Mouse (Mus musculus) hindbrain, embryonic 14.5 days (tissue): ENCODE data around the gene Tnfaip8l1. TPM values are rescaled to one million over a fixed set of nuclear protein-coding genes. Genes with fewer than 3 reads are reported as not detected.

Source experiments
- ATAC-seq: fragments of 200-750 bp; cut with Nextera tagmentation; 2 replicates; pipeline ENCODE4 v1.8.0; 2017; ENCODE audit warnings: moderate number of reproducible peaks, mild to moderate bottlenecking, moderate TSS enrichment, moderate library complexity; ENCODE audit not compliant: low FRiP score
- DNase-seq: peaks from one replicate; pipeline ENCODE4 v3.0.0-alpha.2; 2015; ENCODE audit warnings: low spot score
- H3K27ac ChIP-seq: fragments of 300-500 bp; sonication (generic); 2 replicates; pipeline ENCODE4 v1.5.1; 2014; ENCODE audit warnings: mild to moderate bottlenecking, moderate library complexity
- H3K27me3 ChIP-seq: fragments of 300-500 bp; sonication (generic); 2 replicates; pipeline ENCODE4 v1.6.1; 2014; ENCODE audit warnings: mild to moderate bottlenecking, low read length, mixed read lengths; ENCODE audit not compliant: control insufficient read depth, insufficient read depth
- H3K36me3 ChIP-seq: fragments of 300-500 bp; sonication (generic); replicated peaks from 2 replicates; pipeline ENCODE4 v1.6.1; 2014; ENCODE audit not compliant: control insufficient read depth, insufficient read depth
- H3K4me1 ChIP-seq: fragments of 300-500 bp; sonication (generic); replicated peaks from 2 replicates; pipeline ENCODE4 v1.6.1; 2014; ENCODE audit warnings: antibody characterized with exemption, low read length, mixed read lengths; ENCODE audit not compliant: control insufficient read depth, insufficient read depth
- H3K4me2 ChIP-seq: fragments of 300-500 bp; sonication (generic); replicated peaks from 2 replicates; pipeline ENCODE4 v1.6.1; 2014; ENCODE audit warnings: mild to moderate bottlenecking, moderate library complexity
- H3K4me3 ChIP-seq: fragments of 300-500 bp; sonication (generic); replicated peaks from 2 replicates; pipeline ENCODE4 v1.5.1; 2014; ENCODE audit warnings: mild to moderate bottlenecking, low read length
- H3K9ac ChIP-seq: fragments of 300-500 bp; sonication (generic); 2 replicates; pipeline ENCODE4 v1.6.1; 2014
- H3K9me3 ChIP-seq: fragments of 300-500 bp; sonication (generic); 2 replicates; pipeline ENCODE4 v1.6.1; 2016; ENCODE audit warnings: low read length; ENCODE audit not compliant: control insufficient read depth
- WGBS: fragments of 180-500 bp; shearing (Covaris S2); extraction: QIAGEN DNeasy Blood & Tissue Kit; methylation state at CpG from one replicate; pipeline ENCODE4 v1.1.7; 2014; 5-methylcytosine and 5-hydroxymethylcytosine counted together
- polyA plus RNA-seq: library from polyadenylated mRNA; unstranded; fragments of >200 nt; fragmentation: Nextera tagmentation; extraction: Ambion mirVana; gene quantifications from 2 replicates; pipeline ENCODE4 v1.2.1, GENCODE M21; 2014

Tnfaip8l1 gene
- polyA plus RNA-seq, 1 experiment from 2014 or later: 8.4 TPM

GRCm38 (mm10) chr17:56165671-56166070 lies 3.4 kb downstream of the Tnfaip8l1 start:
- peak overlapping the region; percentile 57; the same call in 1 of the 2 replicates for H3K27ac ChIP-seq
- no peak for DNase-seq
- no peak for ATAC-seq
- no peak overlapping the region for H3K9ac ChIP-seq
- H3K4me2 ChIP-seq: 0 out of 2 replicates have a peak overlapping the region, but pooled peaks have one; percentile 10
- no peak overlapping the region for H3K4me3 ChIP-seq
- H3K4me1 ChIP-seq: peaks cover 16% of the 10 kb centered on the region
- no peaks in the 10 kb centered on the region for H3K36me3 ChIP-seq
- WGBS: 26% methylated on average over 11 of the region's 11 CpGs
- H3K27me3 ChIP-seq: no peaks in the 10 kb centered on the region
- H3K9me3 ChIP-seq: no peaks in the 10 kb centered on the region

- DNase-seq (no peak), ATAC-seq (no peak)
- H3K36me3 ChIP-seq: 0 out of 2 replicates have a peak, but pooled peaks cover 6% of the 10 kb centered on the region
- H3K27me3 ChIP-seq: no peaks in the 10 kb centered on the region
- H3K9ac ChIP-seq: no peak overlapping the region
- no peak overlapping the region; the same call in 1 of the 2 replicates for H3K27ac ChIP-seq
- no peaks in the 10 kb centered on the region for H3K9me3 ChIP-seq
- H3K4me3 ChIP-seq: no peak overlapping the region
- no peak overlapping the region for H3K4me2 ChIP-seq
- H3K4me1 ChIP-seq: peaks cover 6% of the 10 kb centered on the region; the same call in 1 of the 2 replicates
- WGBS: 69% methylated on average over 6 of the region's 6 CpGs
These were observed 7.6 kb downstream of the Tnfaip8l1 start for GRCm38 (mm10) chr17:56169830-56170229.

- ATAC-seq (peak; percentile 25; the same call in 1 of the 2 replicates), DNase-seq (no peak)
- no peak overlapping the region for H3K4me3 ChIP-seq
- 26% methylated on average over 10 of the region's 10 CpGs for WGBS
- H3K4me1 ChIP-seq: peaks cover 3% of the 10 kb centered on the region; the same call in 1 of the 2 replicates
- peaks cover 13% of the 10 kb centered on the region for H3K36me3 ChIP-seq
- no peak overlapping the region for H3K4me2 ChIP-seq
- H3K27ac ChIP-seq: peak overlapping the region; percentile 40
- no peaks in the 10 kb centered on the region for H3K9me3 ChIP-seq
- H3K9ac ChIP-seq: 0 out of 2 replicates have a peak overlapping the region, but pooled peaks have one; percentile 20
- H3K27me3 ChIP-seq: no peaks in the 10 kb centered on the region
These were observed 8.4 kb downstream of the Tnfaip8l1 start for GRCm38 (mm10) chr17:56170636-56171035.

GRCm38 (mm10) chr17:56171456-56171855 lies 9.2 kb downstream of the Tnfaip8l1 start:
- Histone ChIP-seq H3K27me3 (no peaks in the 10 kb centered on the region), H3K36me3 (peaks cover 21% of the 10 kb centered on the region), H3K9me3 (no peaks in the 10 kb centered on the region), H3K9ac (no peak overlapping the region), H3K27ac (no peak overlapping the region), H3K4me2 (no peak overlapping the region), H3K4me1 (no peaks in the 10 kb centered on the region), H3K4me3 (no peak overlapping the region)
- WGBS: 69% methylated on average over 9 of the region's 9 CpGs
- ATAC-seq (no peak), DNase-seq (no peak)

- Histone ChIP-seq H3K4me1 (no peaks in the 10 kb centered on the region), H3K27ac (no peak overlapping the region), H3K4me2 (no peak overlapping the region), H3K4me3 (no peak overlapping the region), H3K27me3 (no peaks in the 10 kb centered on the region), H3K9ac (no peak overlapping the region), H3K36me3 (peaks cover 25% of the 10 kb centered on the region), H3K9me3 (no peaks in the 10 kb centered on the region)
- 92% methylated on average over 17 of the region's 17 CpGs for WGBS
- no peak for DNase-seq
- ATAC-seq: no peak
These were observed 9.6 kb downstream of the Tnfaip8l1 start for GRCm38 (mm10) chr17:56171881-56172280.

DNA sequence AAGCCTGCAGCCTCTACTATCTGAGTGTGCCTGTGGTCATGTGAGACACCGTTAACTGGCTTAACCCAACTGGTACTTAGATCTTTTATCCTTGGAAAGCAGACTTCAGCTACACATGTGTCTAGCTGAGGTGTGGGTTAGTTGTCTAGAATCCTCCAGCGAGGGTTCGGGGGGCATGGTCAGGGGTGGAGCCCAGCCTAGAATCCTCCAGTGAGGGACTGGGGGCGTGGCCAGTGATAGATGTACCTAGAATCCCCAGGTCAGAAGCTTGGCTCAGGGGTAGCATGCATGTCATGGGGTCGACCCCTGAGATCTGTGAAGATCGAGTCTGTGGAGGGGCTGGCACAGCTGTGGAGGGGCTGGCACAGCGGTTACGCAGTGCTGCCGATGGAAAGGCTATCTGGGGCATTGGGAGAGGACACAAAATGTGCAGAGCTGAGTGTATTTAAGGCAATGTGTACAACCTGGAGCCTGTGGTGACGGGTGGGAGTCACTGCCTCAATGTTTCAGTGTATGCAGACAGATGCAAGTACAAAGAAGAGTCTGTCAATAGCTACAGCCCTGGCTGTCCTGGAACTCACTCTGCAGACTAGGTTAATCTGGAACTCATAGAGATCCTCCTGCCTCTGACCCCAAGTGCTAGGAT lies 11.2 kb downstream of the Tnfaip8l1 start:
- H3K9me3 ChIP-seq: no peaks in the 10 kb centered on the region
- no peak overlapping the region for H3K27ac ChIP-seq
- no peak overlapping the region for H3K4me3 ChIP-seq
- ATAC-seq (no peak), DNase-seq (no peak)
- H3K36me3 ChIP-seq: peaks cover 40% of the 10 kb centered on the region
- 63% methylated on average over 10 of the region's 10 CpGs for WGBS
- H3K27me3 ChIP-seq: no peaks in the 10 kb centered on the region
- no peak overlapping the region for H3K9ac ChIP-seq
- no peaks in the 10 kb centered on the region for H3K4me1 ChIP-seq
- H3K4me2 ChIP-seq: no peak overlapping the region

GRCm38 (mm10) chr17:56175416-56175815 lies 13.1 kb downstream of the Tnfaip8l1 start:
- Histone ChIP-seq H3K27me3 (no peaks in the 10 kb centered on the region), H3K9ac (no peak overlapping the region), H3K36me3 (peaks cover 53% of the 10 kb centered on the region), H3K9me3 (no peaks in the 10 kb centered on the region), H3K4me2 (no peak overlapping the region), H3K4me3 (no peak overlapping the region), H3K27ac (no peak overlapping the region), H3K4me1 (no peaks in the 10 kb centered on the region)
- DNase-seq (no peak), ATAC-seq (no peak)
- 100% methylated on average over 3 of the region's 3 CpGs for WGBS

DNA sequence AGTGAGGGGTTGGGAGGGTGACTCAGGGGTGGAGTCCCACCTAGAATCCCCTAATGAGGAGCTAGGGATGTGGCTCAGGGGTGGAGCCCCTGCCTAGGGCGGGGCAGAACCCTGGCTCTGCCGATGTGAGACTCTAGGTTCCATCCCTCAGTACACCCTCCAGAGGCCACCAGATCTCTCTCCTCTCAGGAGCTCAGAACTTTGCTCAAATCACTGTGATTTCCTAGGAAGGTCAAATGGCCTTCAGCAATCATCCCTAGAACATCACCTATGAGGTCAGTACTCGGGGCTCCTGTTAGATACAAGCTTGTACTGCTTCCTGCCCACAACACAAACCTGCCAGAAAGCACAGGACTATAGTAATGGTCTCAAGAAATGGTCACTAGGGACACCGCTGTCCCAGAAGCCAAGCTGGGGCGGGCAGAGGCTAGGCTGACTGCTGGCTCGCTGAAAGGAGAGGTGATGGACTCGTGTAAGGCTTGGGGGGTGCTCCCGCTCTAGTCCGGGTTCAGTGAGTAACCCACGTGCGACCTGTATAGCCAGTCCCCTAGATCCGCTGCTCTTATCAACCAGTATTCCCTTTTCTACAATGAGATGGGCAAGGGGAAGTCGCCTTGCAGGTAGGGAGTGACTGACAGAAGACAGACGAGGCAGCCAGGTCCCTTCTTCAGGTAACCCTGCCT lies 20.8 kb downstream of the Tnfaip8l1 start:
- DNase-seq (no peak), ATAC-seq (peak; percentile 7)
- no peaks in the 10 kb centered on the region for H3K27me3 ChIP-seq
- peaks cover 7% of the 10 kb centered on the region for H3K4me1 ChIP-seq
- peak overlapping the region; percentile 15; the same call in 1 of the 2 replicates for H3K27ac ChIP-seq
- peak overlapping the region; percentile 67 for H3K9ac ChIP-seq
- peaks cover 55% of the 10 kb centered on the region for H3K36me3 ChIP-seq
- WGBS: 1% methylated on average over 14 of the region's 14 CpGs
- peak overlapping the region; percentile 96 for H3K4me2 ChIP-seq
- H3K4me3 ChIP-seq: peak overlapping the region; percentile 57
- H3K9me3 ChIP-seq: no peaks in the 10 kb centered on the region

GRCm38 (mm10) chr17:56183658-56184103 lies 21.4 kb downstream of the Tnfaip8l1 start, which contains the start of gene Mydgf:
Gene Mydgf, minus strand, starts transcription at chr17:56183920.
- Histone ChIP-seq H3K4me3 (peak within 1 kb of the TSS; percentile 57), H3K9me3 (no peaks in the 10 kb centered on the region), H3K4me2 (peak within 1 kb of the TSS; percentile 96), H3K27me3 (no peaks in the 10 kb centered on the region), H3K4me1 (peaks cover 7% of the 10 kb centered on the region), H3K36me3 (peaks cover 58% of the 10 kb centered on the region), H3K27ac (peak within 1 kb of the TSS; percentile 15; the same call in 1 of the 2 replicates), H3K9ac (peak within 1 kb of the TSS; percentile 67)
- under 1% methylated on average over 47 of the region's 47 CpGs for WGBS
- DNase-seq (peak; percentile 97), ATAC-seq (peak; percentile 95)
